In genomic region chr1:167393281-167393680, GRCm38 (mm10) we compare ENCODE assay signal across 8 mouse cellular contexts. TPM values are rescaled to one million over a fixed set of nuclear protein-coding genes. Genes with fewer than 3 reads are reported as not detected.
A peak's percentile ranks its signal among the peaks of the same experiment; 100 is the strongest.
DNase-seq lines count a peak whose midpoint lies in the region; ATAC-seq and TF ChIP-seq lines count a peak whose summit lies in the region.

No protein-coding gene starts in this region.

- 1% methylated on average over 15 of the region's 15 CpGs for WGBS in heart, embryonic 14.5 days
- WGBS in limb, embryonic 15.5 days: 1% methylated on average over 15 of the region's 15 CpGs

- ATAC-seq in heart, embryonic 14.5 days (ENCODE audit: insufficient number of reproducible peaks, insufficient read depth, low FRiP score, low read depth): peak; percentile 38
- ATAC-seq in limb, embryonic 15.5 days (ENCODE audit: insufficient number of reproducible peaks, low FRiP score, low TSS enrichment, low read depth): 0 out of 2 replicates have a peak, but pooled peaks have one; percentile 4

- H3K36me3 ChIP-seq in heart, embryonic 14.5 days (ENCODE audit: control insufficient read depth, insufficient read depth, low read length): no peaks in the 10 kb centered on the region
- H3K36me3 ChIP-seq in ES-E14 (ENCODE audit: control insufficient read depth, insufficient read depth, low read length, poor library complexity, severe bottlenecking): no peaks in the 10 kb centered on the region
- peaks cover 45% of the 10 kb centered on the region for H3K36me3 ChIP-seq in erythroblast, embryonic 14.5 days (ENCODE audit: control insufficient read depth)
- no peaks in the 10 kb centered on the region for H3K36me3 ChIP-seq in limb, embryonic 15.5 days

- H3K9me3 ChIP-seq in heart, embryonic 14.5 days (ENCODE audit: control insufficient read depth, low read length): no peaks in the 10 kb centered on the region
- H3K9me3 ChIP-seq in ES-E14 (ENCODE audit: control insufficient read depth, insufficient read depth, low read depth, low read length): no peaks in the 10 kb centered on the region
- H3K9me3 ChIP-seq in erythroblast, embryonic 14.5 days (ENCODE audit: control insufficient read depth, low read length): no peaks in the 10 kb centered on the region; the same call in 1 of the 2 replicates
- H3K9me3 ChIP-seq in limb, embryonic 15.5 days: no peaks in the 10 kb centered on the region

- peak overlapping the region; percentile 62 to 74 for H3K4me3 ChIP-seq in heart, embryonic 14.5 days (ENCODE audit: control insufficient read depth in 1 of 2, insufficient read depth in 1 of 2, low read depth in 1 of 2, low read length in 2 of 2)
- peak overlapping the region; percentile 90 to 97 for H3K4me3 ChIP-seq in ES-E14 (ENCODE audit: insufficient read depth in 1 of 2, low read depth in 1 of 2, low read length in 2 of 2, poor library complexity in 1 of 2, severe bottlenecking in 1 of 2)
- peak overlapping the region; percentile 89 for H3K4me3 ChIP-seq in erythroblast, embryonic 14.5 days (replicated peaks)
- H3K4me3 ChIP-seq in limb, embryonic 15.5 days: peak overlapping the region; percentile 75

- H3K4me1 ChIP-seq in heart, embryonic 14.5 days (ENCODE audit: control insufficient read depth in 2 of 2, insufficient read depth in 2 of 2, low read length in 2 of 2): peaks cover 4 to 5% of the 10 kb centered on the region in 2 experiments; a peak in 2 of 4 replicates
- H3K4me1 ChIP-seq in ES-E14 (ENCODE audit: control insufficient read depth in 2 of 2, insufficient read depth in 2 of 2, low read length in 2 of 2, poor library complexity in 1 of 2): peaks cover 0 to 2% of the 10 kb centered on the region in 2 experiments; a peak in 1 of 4 replicates
- H3K4me1 ChIP-seq in erythroblast, embryonic 14.5 days (ENCODE audit: control insufficient read depth): peaks cover 60% of the 10 kb centered on the region
- H3K4me1 ChIP-seq in limb, embryonic 15.5 days: peaks cover 9% of the 10 kb centered on the region

- H3K9ac ChIP-seq in heart, embryonic 14.5 days (ENCODE audit: low read length): peak overlapping the region; percentile 81
- peak overlapping the region; percentile 63 for H3K9ac ChIP-seq in ES-E14 (ENCODE audit: insufficient read depth, low read depth, low read length, poor library complexity, severe bottlenecking)
- peak overlapping the region; percentile 27 for H3K9ac ChIP-seq in limb, embryonic 15.5 days

- H3K27me3 ChIP-seq in heart, embryonic 14.5 days (ENCODE audit: control insufficient read depth, insufficient read depth, low read length): no peaks in the 10 kb centered on the region
- H3K27me3 ChIP-seq in erythroblast, embryonic 14.5 days (ENCODE audit: control insufficient read depth): peaks cover 25% of the 10 kb centered on the region
- peaks cover 3% of the 10 kb centered on the region; the same call in 1 of the 2 replicates for H3K27me3 ChIP-seq in limb, embryonic 15.5 days

- DNase-seq in heart, adult 8-10 months (ENCODE audit: low spot score): no peak
- DNase-seq in ES-E14 (ENCODE audit: low read depth, low spot score): no peak
- peak; percentile 55 for DNase-seq in retina, postnatal 1 day
- no peak for DNase-seq in cerebellum, adult 11-12 months
- DNase-seq in urinary bladder, postnatal 14 days (ENCODE audit: low spot score): no peak

- H3K4me2 ChIP-seq in heart, embryonic 14.5 days (ENCODE audit: low read length): peak overlapping the region; percentile 87
- peak overlapping the region; percentile 84 for H3K4me2 ChIP-seq in limb, embryonic 15.5 days

- H3K27ac ChIP-seq in heart, embryonic 14.5 days (replicated peaks in 1 of 2; ENCODE audit: control insufficient read depth in 1 of 2, insufficient read depth in 1 of 2, low read depth in 2 of 2, low read length in 2 of 2): peak overlapping the region; percentile 58 to 85
- H3K27ac ChIP-seq in ES-E14 (ENCODE audit: insufficient read depth, low read depth, low read length, poor library complexity, severe bottlenecking): no peak overlapping the region
- peak overlapping the region; percentile 94; the same call in 1 of the 2 replicates for H3K27ac ChIP-seq in limb, embryonic 15.5 days

- in situ Hi-C loops in ES-E14 (cut with MboI; ENCODE audit: low sequenced_read_pairs in 2 of 2, unreplicated experiment in 2 of 2): no loop called here

TF ChIP-seq in ES-E14, 5 proteins besides CTCF, POLR2A, EP300 and RAD21:
- TF ChIP-seq MAFK (IDR thresholded peaks at IDR 0.05; ENCODE audit: insufficient read depth, low read depth, low read length) (no peak), ZNF384 (IDR thresholded peaks at IDR 0.05; ENCODE audit: low read depth, low read length) (no peak), CHD2 (IDR thresholded peaks at IDR 0.05; ENCODE audit: low read depth, low read length) (no peak), HCFC1 (IDR thresholded peaks at IDR 0.05; ENCODE audit: borderline replicate concordance, insufficient read depth, low read length) (no peak), ZC3H11A (IDR thresholded peaks at IDR 0.05; ENCODE audit: borderline replicate concordance, low read depth, low read length) (no peak)

RNA-seq across cellular contexts. Expression of gene Mgst3, which starts 0.4 kb away (rescaled TPM):
- 215 and 219 TPM in 2 replicates for polyA plus RNA-seq in heart, embryonic 14.5 days (2014; fragmentation: Nextera tagmentation; extraction: Ambion mirVana)
- total RNA-seq in heart, adult 8-10 months (2022): 100 to 1,000 TPM; 345 to 380 (median 359) TPM
- total RNA-seq in ES-E14 (2012; rRNA removed): 34.4 and 52.5 TPM in 2 replicates
- polyA plus RNA-seq in erythroblast, embryonic 14.5 days (2012): 58.2 and 125 TPM in 2 replicates
- 61.9 and 62.2 TPM in 2 replicates for polyA plus RNA-seq in limb, embryonic 15.5 days (2015; fragmentation: Nextera tagmentation; extraction: Ambion mirVana)

RNA-seq across cellular contexts. Expression of gene Aldh9a1, which starts 43.5 kb away (rescaled TPM):
- polyA plus RNA-seq in heart, embryonic 14.5 days (2014; fragmentation: Nextera tagmentation; extraction: Ambion mirVana): 26.5 and 28.1 TPM in 2 replicates
- total RNA-seq in heart, adult 8-10 months (2022): 10 to 100 TPM; 15.1 to 27.6 (median 20.4) TPM
- total RNA-seq in ES-E14 (2012; rRNA removed): 26.8 and 33.0 TPM in 2 replicates
- polyA plus RNA-seq in erythroblast, embryonic 14.5 days (2012): 2.2 and 2.6 TPM in 2 replicates
- polyA plus RNA-seq in limb, embryonic 15.5 days (2015; fragmentation: Nextera tagmentation; extraction: Ambion mirVana): 56.9 and 57.8 TPM in 2 replicates

Comparison
In these comparisons a context has a peak if more than half of its experiments do, and no peak if none do; other contexts are left out.
1. H3K9ac ChIP-seq: peak in every context shown above with its lines; median percentile 81 in heart, embryonic 14.5 days; 63 in ES-E14; 27 in limb, embryonic 15.5 days.